Mouse (Mus musculus) heart, adult 9 months (tissue): Measurements from ENCODE around the gene Cypt14.
"Not testable (repeated sequence)": the region's sequence is repeated elsewhere in the genome, so short reads cannot be mapped to it uniquely, and the experiment has no call there.

Source experiments
- DNase-seq, 2 experiments: peaks; one replicate each; pipeline ENCODE4 v3.0.0; 2022; ENCODE audit warnings: low spot score in 2 of 2

The Cypt14 gene

GRCm38 (mm10) chrX:39863504-39863903 is at the start of gene Cypt14:
Gene Cypt14, minus strand, starts transcription at chrX:39863604.
- not testable (repeated sequence) for DNase-seq
